Mouse (Mus musculus) megakaryocyte, embryonic 14.5 days (primary cell): ENCODE results near the gene Cd160.

Source experiments
- FLI1 ChIP-seq: IDR thresholded peaks from 2 replicates; pipeline ENCODE4 v1.6.1; 2012; ENCODE audit warnings: low read length, inconsistent platforms, mixed read lengths
- GATA1 ChIP-seq: IDR thresholded peaks from 3 replicates; pipeline ENCODE4 v1.6.1; 2012; ENCODE audit warnings: mixed read lengths, low read length, inconsistent platforms, borderline replicate concordance

GRCm38 (mm10) chr3:96764528-96764927, 64.6 kb downstream of the Cd160 start:
- no peak for TF ChIP-seq GATA1
- TF ChIP-seq FLI1 = no peak
